Mouse (Mus musculus): Measurements from ENCODE around the gene Aco2. TPM values are rescaled to one million over a fixed set of nuclear protein-coding genes. Genes with fewer than 3 reads are reported as not detected.
"Not testable (repeated sequence)": the region's sequence is repeated elsewhere in the genome, so short reads cannot be mapped to it uniquely, and the experiment has no call there.

Gene Aco2
- polyA plus RNA-seq, 1 experiment from 2014 or later: 177 TPM

DNA sequence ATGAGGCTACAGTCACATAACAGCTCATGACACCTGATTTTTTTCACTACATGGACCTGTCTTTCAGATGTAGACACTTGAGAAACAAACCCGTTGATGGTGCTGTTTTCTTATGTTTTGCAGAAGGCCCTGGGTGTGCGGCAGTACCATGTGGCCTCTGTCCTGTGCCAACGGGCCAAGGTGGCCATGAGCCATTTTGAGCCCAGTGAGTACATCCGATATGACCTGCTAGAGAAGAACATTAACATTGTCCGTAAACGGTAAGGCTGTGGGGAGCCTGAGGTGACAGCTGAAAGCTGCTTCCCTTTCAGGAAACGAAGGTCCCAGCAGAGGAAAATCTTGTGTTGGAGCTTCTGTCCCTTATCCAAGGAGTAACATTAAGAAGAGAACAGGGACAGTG, 17.1 kb downstream of the Aco2 start:
- no peaks in the 10 kb centered on the region for H3K27me3 ChIP-seq
- 94% methylated on average over 7 of the region's 7 CpGs for WGBS
- no peaks in the 10 kb centered on the region for H3K4me1 ChIP-seq
- H3K9me3 ChIP-seq: no peaks in the 10 kb centered on the region
- ATAC-seq (ENCODE audit: low FRiP score, low read depth): no peak
- peaks cover 50% of the 10 kb centered on the region for H3K36me3 ChIP-seq
- H3K27ac ChIP-seq (replicated peaks): no peak overlapping the region
- H3K9ac ChIP-seq (replicated peaks): no peak overlapping the region
- no peak overlapping the region for H3K4me3 ChIP-seq
- no peak overlapping the region for H3K4me2 ChIP-seq (replicated peaks)

GRCm38 (mm10) chr15:81891140-81891802, 19.2 kb downstream of the Aco2 start:
- no peaks in the 10 kb centered on the region for H3K4me1 ChIP-seq
- 91% methylated on average over 7 of the region's 7 CpGs for WGBS
- no peak overlapping the region for H3K4me3 ChIP-seq
- H3K27me3 ChIP-seq: no peaks in the 10 kb centered on the region
- no peak overlapping the region for H3K9ac ChIP-seq (replicated peaks)
- ATAC-seq (ENCODE audit: low FRiP score, low read depth): no peak
- no peak overlapping the region for H3K4me2 ChIP-seq (replicated peaks)
- H3K9me3 ChIP-seq: no peaks in the 10 kb centered on the region
- peaks cover 60% of the 10 kb centered on the region for H3K36me3 ChIP-seq
- H3K27ac ChIP-seq (replicated peaks): no peak overlapping the region

GRCm38 (mm10) chr15:81891822-81892580, 19.9 kb downstream of the Aco2 start:
- Histone ChIP-seq H3K27me3 (no peaks in the 10 kb centered on the region), H3K4me3 (no peak overlapping the region), H3K4me2 (replicated peaks) (no peak overlapping the region), H3K9me3 (no peaks in the 10 kb centered on the region), H3K4me1 (no peaks in the 10 kb centered on the region), H3K27ac (replicated peaks) (no peak overlapping the region), H3K36me3 (peaks cover 64% of the 10 kb centered on the region), H3K9ac (replicated peaks) (no peak overlapping the region)
- WGBS: 91% methylated on average over 8 of the region's 8 CpGs
- ATAC-seq (ENCODE audit: low FRiP score, low read depth): no peak

- 84% methylated on average over 1 of the region's 1 CpGs for WGBS
- Histone ChIP-seq H3K4me3 (no peak overlapping the region), H3K9ac (replicated peaks) (no peak overlapping the region), H3K27me3 (no peaks in the 10 kb centered on the region), H3K4me2 (replicated peaks) (no peak overlapping the region), H3K4me1 (no peaks in the 10 kb centered on the region), H3K36me3 (peaks cover 78% of the 10 kb centered on the region), H3K9me3 (no peaks in the 10 kb centered on the region), H3K27ac (replicated peaks) (no peak overlapping the region)
- ATAC-seq (ENCODE audit: low FRiP score, low read depth): no peak
These were observed 21.9 kb downstream of the Aco2 start for GRCm38 (mm10) chr15:81894002-81894401.

- no peak for ATAC-seq (ENCODE audit: low FRiP score, low read depth)
- 93% methylated on average over 2 of the region's 2 CpGs for WGBS
- no peaks in the 10 kb centered on the region for H3K9me3 ChIP-seq
These were observed 24.3 kb downstream of the Aco2 start for GRCm38 (mm10) chr15:81896407-81896806.

DNA sequence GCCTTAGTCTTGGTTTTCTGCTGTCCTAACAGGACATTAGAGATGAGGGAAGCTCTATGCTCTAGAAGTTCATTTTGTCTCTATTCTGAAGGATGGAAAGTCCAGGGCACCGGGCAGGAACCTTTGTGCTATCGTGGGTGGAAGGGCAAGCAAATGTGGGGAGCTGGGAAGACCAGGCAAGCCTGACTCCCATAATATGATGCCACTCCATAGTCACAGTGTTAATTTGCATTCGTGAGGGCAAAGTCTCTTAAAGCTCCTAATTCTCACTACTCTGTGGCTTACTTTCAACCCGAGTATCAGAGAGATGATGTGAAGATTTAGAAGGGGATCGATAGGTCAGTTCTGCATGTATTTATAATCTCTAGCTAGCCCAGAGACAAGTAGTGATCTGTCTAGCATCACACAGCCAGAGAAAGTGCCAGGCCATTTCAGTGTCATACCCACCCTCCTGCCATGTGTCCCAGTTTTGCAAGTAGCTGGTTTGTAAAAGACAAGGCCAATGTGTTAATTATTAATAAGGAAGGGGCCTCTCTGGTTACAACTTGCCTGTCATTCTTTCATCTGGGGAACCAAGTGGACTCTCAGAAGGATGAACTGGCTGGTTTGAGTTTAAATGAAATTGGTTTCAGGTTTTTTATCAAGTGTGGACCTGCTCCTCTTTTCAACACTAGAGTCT, 25.6 kb downstream of the Aco2 start:
- Histone ChIP-seq H3K4me2 (replicated peaks) (no peak overlapping the region), H3K27me3 (no peaks in the 10 kb centered on the region), H3K27ac (replicated peaks) (no peak overlapping the region), H3K9me3 (no peaks in the 10 kb centered on the region), H3K9ac (replicated peaks) (no peak overlapping the region; the same call in 1 of the 2 replicates), H3K4me1 (no peaks in the 10 kb centered on the region), H3K36me3 (peaks cover 73% of the 10 kb centered on the region), H3K4me3 (no peak overlapping the region)
- ATAC-seq (ENCODE audit: low FRiP score, low read depth): no peak
- 94% methylated on average over 5 of the region's 5 CpGs for WGBS

More at GRCm38 (mm10) chr15:81896407-81896806, 24.3 kb downstream of the Aco2 start:
- H3K27ac ChIP-seq (replicated peaks): no peak overlapping the region
- H3K36me3 ChIP-seq: peaks cover 77% of the 10 kb centered on the region
- no peaks in the 10 kb centered on the region for H3K27me3 ChIP-seq
- H3K9ac ChIP-seq (replicated peaks): no peak overlapping the region
- no peaks in the 10 kb centered on the region for H3K4me1 ChIP-seq
- H3K4me3 ChIP-seq: no peak overlapping the region
- H3K4me2 ChIP-seq (replicated peaks): no peak overlapping the region

GRCm38 (mm10) chr15:81898751-81899150, 26.6 kb downstream of the Aco2 start:
- Histone ChIP-seq H3K27ac (replicated peaks) (no peak overlapping the region), H3K9ac (replicated peaks) (no peak overlapping the region), H3K4me2 (replicated peaks) (no peak overlapping the region), H3K9me3 (no peaks in the 10 kb centered on the region), H3K27me3 (no peaks in the 10 kb centered on the region), H3K4me3 (no peak overlapping the region), H3K4me1 (no peaks in the 10 kb centered on the region), H3K36me3 (peaks cover 76% of the 10 kb centered on the region)
- 100% methylated on average over 2 of the region's 2 CpGs for WGBS
- ATAC-seq (ENCODE audit: low FRiP score, low read depth): no peak

GRCm38 (mm10) chr15:81904939-81905338, 32.8 kb downstream of the Aco2 start:
- Histone ChIP-seq H3K9me3 (no peaks in the 10 kb centered on the region), H3K36me3 (peaks cover 89% of the 10 kb centered on the region), H3K4me1 (no peaks in the 10 kb centered on the region), H3K4me3 (no peak overlapping the region), H3K4me2 (replicated peaks) (no peak overlapping the region), H3K27ac (replicated peaks) (no peak overlapping the region), H3K9ac (replicated peaks) (no peak overlapping the region), H3K27me3 (no peaks in the 10 kb centered on the region)
- 35% methylated on average over 2 of the region's 2 CpGs for WGBS
- no peak for ATAC-seq (ENCODE audit: low FRiP score, low read depth)

DNA sequence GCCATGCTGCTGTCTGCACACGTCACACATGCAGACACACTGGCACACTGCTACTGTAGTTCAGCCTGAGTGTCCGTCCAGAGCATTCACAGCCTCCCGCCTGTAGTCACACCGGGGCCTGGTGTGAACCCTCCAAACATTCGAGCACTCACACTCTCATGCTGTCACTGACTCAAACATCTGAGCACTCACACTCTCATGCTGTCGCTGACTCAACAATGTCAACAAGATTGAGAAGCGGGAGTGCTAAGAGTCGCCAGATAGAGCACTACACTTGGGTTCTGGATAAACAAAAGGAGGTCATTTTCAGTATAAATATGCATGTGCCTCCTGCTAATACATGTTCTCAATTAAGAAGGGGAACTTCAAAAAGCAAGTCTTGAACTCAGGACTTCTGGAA, 35.8 kb downstream of the Aco2 start:
- H3K4me2 ChIP-seq (replicated peaks): no peak overlapping the region
- H3K27me3 ChIP-seq: no peaks in the 10 kb centered on the region
- H3K27ac ChIP-seq (replicated peaks): no peak overlapping the region
- 95% methylated on average over 8 of the region's 8 CpGs for WGBS
- no peak for ATAC-seq (ENCODE audit: low FRiP score, low read depth)
- H3K9ac ChIP-seq (replicated peaks): no peak overlapping the region
- no peaks in the 10 kb centered on the region for H3K4me1 ChIP-seq
- H3K36me3 ChIP-seq: peaks cover 96% of the 10 kb centered on the region
- no peaks in the 10 kb centered on the region for H3K9me3 ChIP-seq
- H3K4me3 ChIP-seq: no peak overlapping the region

GRCm38 (mm10) chr15:81908767-81909166, 36.7 kb downstream of the Aco2 start:
- not testable (repeated sequence) for H3K27ac ChIP-seq (replicated peaks); H3K4me1 ChIP-seq; ATAC-seq (ENCODE audit: low FRiP score, low read depth); H3K4me2 ChIP-seq (replicated peaks); H3K4me3 ChIP-seq; H3K9ac ChIP-seq (replicated peaks); H3K27me3 ChIP-seq; H3K9me3 ChIP-seq
- WGBS: 94% methylated on average over 4 of the region's 4 CpGs
- H3K36me3 ChIP-seq: peaks cover 96% of the 10 kb centered on the region

DNA sequence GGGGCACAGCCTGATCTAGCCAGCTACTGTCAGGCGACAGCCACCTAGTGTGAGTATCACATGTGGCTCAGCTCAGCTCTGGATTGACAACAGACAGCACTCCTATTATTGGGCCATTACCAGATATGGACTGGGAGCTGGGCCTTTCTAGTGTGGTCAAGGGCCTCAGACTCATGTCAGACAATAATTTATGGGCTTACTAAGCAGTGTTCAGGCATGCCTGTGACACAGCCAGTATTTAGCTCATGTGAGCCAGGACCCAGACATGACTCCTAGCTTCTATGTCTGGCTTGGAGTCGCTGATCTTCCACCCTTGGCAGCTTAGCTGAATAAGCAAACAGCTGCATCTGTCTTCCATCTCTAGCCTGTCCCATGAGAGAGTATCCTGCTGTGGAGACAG, 40.4 kb downstream of the Aco2 start:
- Histone ChIP-seq H3K4me3 (no peak overlapping the region), H3K36me3 (peaks cover 92% of the 10 kb centered on the region), H3K9me3 (no peaks in the 10 kb centered on the region), H3K4me1 (no peaks in the 10 kb centered on the region), H3K9ac (replicated peaks) (no peak overlapping the region), H3K4me2 (replicated peaks) (no peak overlapping the region), H3K27me3 (no peaks in the 10 kb centered on the region), H3K27ac (replicated peaks) (no peak overlapping the region)
- ATAC-seq (ENCODE audit: low FRiP score, low read depth): no peak
- 78% methylated on average over 2 of the region's 2 CpGs for WGBS

DNA sequence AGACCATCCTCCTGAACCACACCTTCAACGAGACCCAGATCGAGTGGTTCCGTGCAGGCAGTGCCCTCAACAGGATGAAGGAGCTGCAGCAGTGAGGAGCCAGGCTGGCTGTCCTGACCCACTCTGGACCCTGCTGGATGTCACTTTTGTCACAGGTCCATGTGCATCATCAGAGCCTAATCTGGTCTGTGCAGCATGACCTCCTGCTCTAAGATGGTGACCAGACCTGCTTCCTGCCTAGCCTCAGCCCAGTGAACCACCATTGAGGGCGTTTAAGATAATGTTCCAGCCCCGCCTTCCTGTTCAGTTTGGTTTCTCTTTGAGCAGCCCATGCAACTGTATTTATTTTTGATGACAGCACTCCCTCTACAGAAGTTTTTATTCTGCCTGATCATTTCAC, 42.6 kb downstream of the Aco2 start:
- no peaks in the 10 kb centered on the region for H3K27me3 ChIP-seq
- no peak overlapping the region for H3K27ac ChIP-seq (replicated peaks)
- no peak for ATAC-seq (ENCODE audit: low FRiP score, low read depth)
- no peaks in the 10 kb centered on the region for H3K4me1 ChIP-seq
- H3K36me3 ChIP-seq: peaks cover 74% of the 10 kb centered on the region
- H3K4me2 ChIP-seq (replicated peaks): no peak overlapping the region
- no peak overlapping the region for H3K4me3 ChIP-seq
- H3K9ac ChIP-seq (replicated peaks): no peak overlapping the region
- WGBS: 92% methylated on average over 5 of the region's 5 CpGs
- no peaks in the 10 kb centered on the region for H3K9me3 ChIP-seq
